Mouse (Mus musculus) effector memory CD4-positive, alpha-beta T cell, adult 7 months (primary cell): ENCODE measurements around the gene Akirin2. TPM values are rescaled to one million over a fixed set of nuclear protein-coding genes. Genes with fewer than 3 reads are reported as not detected.

Experiments
- polyA plus RNA-seq: library from polyadenylated mRNA; unstranded; fragments of 100-300 nt; shearing (Covaris generic); gene quantifications from one replicate; pipeline ENCODE4 v1.2.1, GENCODE M21; 2017

The Akirin2 gene
- 70.9 TPM for polyA plus RNA-seq

GRCm38 (mm10) chr4:34550748-34551097 lies at the start of gene Akirin2:
Gene Akirin2, plus strand, starts transcription at chr4:34550937.

GRCm38 (mm10) chr4:34614630-34615094 lies 63.9 kb downstream of the Akirin2 start, which contains the start of the genes Orc3 and Rars2:
Gene Orc3, minus strand, starts transcription at chr4:34614944.
Gene Rars2, plus strand, starts transcription at chr4:34614957.

Other genes with a start within 250 kb of the Akirin2 start
- gene Orc3, start 64.0 kb downstream of the Akirin2 start, polyA plus RNA-seq: 96.9 TPM
- 18.4 TPM for gene Rars2, start 64.0 kb downstream of the Akirin2 start, polyA plus RNA-seq
- 7.4 TPM for gene Slc35a1, start 136.5 kb downstream of the Akirin2 start, polyA plus RNA-seq
- gene Cfap206, start 179.3 kb downstream of the Akirin2 start, polyA plus RNA-seq: not detected
- gene Gm136, start 205.3 kb downstream of the Akirin2 start, polyA plus RNA-seq: not detected
- 18.8 TPM for gene Smim8, start 227.5 kb downstream of the Akirin2 start, polyA plus RNA-seq